Mouse (Mus musculus): ENCODE results near the gene Man2a2.

GRCm38 (mm10) chr7:80416969-80417368, 45.8 kb upstream of the Man2a2 start:
- TF ChIP-seq USF1 (IDR thresholded peaks at IDR 0.05; ENCODE audit: low read depth, low read length) (no peak), HCFC1 (IDR thresholded peaks at IDR 0.05; ENCODE audit: low read depth, low read length) (no peak), MAX (IDR thresholded peaks at IDR 0.05; ENCODE audit: low read length) (no peak), JUN (IDR thresholded peaks at IDR 0.05; ENCODE audit: insufficient read depth, low read depth, low read length) (no peak), CTCF (conservative IDR thresholded peaks at IDR 0.05 in 1 of 2, IDR thresholded peaks at IDR 0.05 in 1 of 2; ENCODE audit: low read depth in 2 of 2, low read length in 2 of 2) (no peak), TBP (conservative IDR thresholded peaks at IDR 0.05; ENCODE audit: low read depth, low read length) (no peak), ELF1 (IDR thresholded peaks at IDR 0.05; ENCODE audit: low read depth, low read length) (no peak), EP300 (IDR thresholded peaks at IDR 0.05; ENCODE audit: low read length) (no peak; the same call in 1 of the 2 replicates), POLR2A (IDR thresholded peaks at IDR 0.05; ENCODE audit: low read depth, low read length) (no peak), RCOR1 (conservative IDR thresholded peaks at IDR 0.05; ENCODE audit: low read depth, low read length) (no peak)
